Comparison of ENCODE assay signal across 16 mouse cellular contexts in the genomic region with DNA sequence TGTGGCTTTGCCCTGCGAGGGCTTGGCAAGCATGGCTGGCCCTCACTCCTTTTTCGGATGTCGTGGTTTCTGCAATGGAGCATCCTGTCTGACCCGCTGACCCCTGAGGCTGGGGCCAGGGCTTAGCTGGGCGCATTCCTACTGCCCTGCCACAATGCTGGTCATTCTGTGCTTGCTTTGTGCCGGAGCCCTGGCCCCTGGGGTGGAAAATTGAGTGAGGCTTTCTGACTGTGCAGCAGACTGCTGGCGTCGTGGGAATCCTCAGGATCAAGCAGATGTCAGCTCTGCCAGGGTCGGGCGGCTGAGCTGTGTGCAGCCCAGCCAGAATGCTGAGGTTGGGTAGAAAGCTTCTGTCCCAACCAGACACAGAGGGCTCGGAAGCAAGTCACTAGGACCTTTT. TPM values are rescaled to one million over a fixed set of nuclear protein-coding genes. Genes with fewer than 3 reads are reported as not detected.
DNase-seq lines count a peak whose midpoint lies in the region; ATAC-seq and TF ChIP-seq lines count a peak whose summit lies in the region.
"Had no signal": no experiment of that assay in that cellular context is flagged by ENCODE, and none has a peak within 500 bp of the region (broad histone marks: within the 10 kb centered on the region; RNA-seq: fewer than 3 reads in every experiment).

No protein-coding gene starts in this region.

- H3K9me3 ChIP-seq in midbrain, embryonic 11.5 days (ENCODE audit: control insufficient read depth, low read length) = no peaks in the 10 kb centered on the region
- H3K9me3 ChIP-seq in midbrain, embryonic 13.5 days = no peaks in the 10 kb centered on the region
- no peaks in the 10 kb centered on the region for H3K9me3 ChIP-seq in limb, embryonic 14.5 days (ENCODE audit: control insufficient read depth, low read length)
- no peaks in the 10 kb centered on the region for H3K9me3 ChIP-seq in liver, embryonic 12.5 days (replicated peaks)
- H3K9me3 ChIP-seq: embryonic facial prominence, embryonic 15.5 days; liver, embryonic 15.5 days had no signal

- peak; percentile 46 to 66 for DNase-seq in cerebellum, postnatal 10 days
- no peak for DNase-seq in cerebellum, adult 2 months
- no peak for DNase-seq in midbrain, embryonic 11.5 days (ENCODE audit: low spot score, missing footprints)
- no peak for DNase-seq in limb, embryonic 14.5 days (ENCODE audit: low spot score)
- DNase-seq: cerebellum, adult 11 months; heart, postnatal 4 days; kidney, adult 2 months; lung, postnatal 36 days had no signal

- H3K9ac ChIP-seq in midbrain, embryonic 11.5 days (ENCODE audit: low read length) = peak overlapping the region; percentile 9; the same call in 1 of the 2 replicates
- H3K9ac ChIP-seq in midbrain, embryonic 13.5 days (replicated peaks) = no peak overlapping the region
- no peak overlapping the region for H3K9ac ChIP-seq in limb, embryonic 14.5 days (ENCODE audit: low read depth, low read length, severe bottlenecking)
- no peak overlapping the region for H3K9ac ChIP-seq in liver, embryonic 12.5 days
- H3K9ac ChIP-seq: embryonic facial prominence, embryonic 15.5 days; liver, embryonic 15.5 days had no signal

- no peak overlapping the region for H3K27ac ChIP-seq in cerebellum, adult 2 months (ENCODE audit: insufficient read depth, low read length)
- H3K27ac ChIP-seq in midbrain, embryonic 11.5 days (ENCODE audit: low read depth, low read length) = peak overlapping the region; percentile 7; the same call in 1 of the 2 replicates
- H3K27ac ChIP-seq in midbrain, embryonic 13.5 days = no peak overlapping the region
- no peak overlapping the region for H3K27ac ChIP-seq in limb, embryonic 14.5 days (replicated peaks; ENCODE audit: low read depth, low read length)
- no peak overlapping the region for H3K27ac ChIP-seq in liver, embryonic 12.5 days
- H3K27ac ChIP-seq: embryonic facial prominence, embryonic 15.5 days; left cerebral cortex, adult 2 months; liver, embryonic 15.5 days had no signal

- ATAC-seq in midbrain, embryonic 11.5 days (ENCODE audit: low FRiP score) = no peak
- no peak for ATAC-seq in midbrain, embryonic 13.5 days
- 0 out of 2 replicates have a peak, but pooled peaks have one; percentile 11 for ATAC-seq in limb, embryonic 14.5 days (ENCODE audit: low FRiP score, low read depth)
- no peak for ATAC-seq in erythroblast, adult 5-6 weeks (replicated peaks; ENCODE audit: low FRiP score, poor library complexity, severe bottlenecking)
- ATAC-seq in erythroid progenitor cell, adult 5-6 weeks (replicated peaks; ENCODE audit: low FRiP score, poor library complexity, severe bottlenecking) = no peak
- no peak for ATAC-seq in liver, embryonic 12.5 days

- H3K27me3 ChIP-seq in cerebellum, adult 2 months (ENCODE audit: control insufficient read depth, insufficient read depth, low read length) = no peaks in the 10 kb centered on the region
- H3K27me3 ChIP-seq in midbrain, embryonic 11.5 days (ENCODE audit: control insufficient read depth, insufficient read depth, low read length) = no peaks in the 10 kb centered on the region
- H3K27me3 ChIP-seq in midbrain, embryonic 13.5 days = no peaks in the 10 kb centered on the region
- no peaks in the 10 kb centered on the region for H3K27me3 ChIP-seq in limb, embryonic 14.5 days (ENCODE audit: control insufficient read depth, insufficient read depth, low read length)
- H3K27me3 ChIP-seq in liver, embryonic 12.5 days (replicated peaks) = no peaks in the 10 kb centered on the region; the same call in 1 of the 2 replicates
- H3K27me3 ChIP-seq: embryonic facial prominence, embryonic 15.5 days had no signal

- H3K36me3 ChIP-seq in midbrain, embryonic 11.5 days (ENCODE audit: control insufficient read depth, insufficient read depth, low read length) = no peaks in the 10 kb centered on the region
- H3K36me3 ChIP-seq in midbrain, embryonic 13.5 days = no peaks in the 10 kb centered on the region
- no peaks in the 10 kb centered on the region for H3K36me3 ChIP-seq in limb, embryonic 14.5 days (ENCODE audit: control insufficient read depth, insufficient read depth, low read length)
- no peaks in the 10 kb centered on the region for H3K36me3 ChIP-seq in liver, embryonic 12.5 days
- H3K36me3 ChIP-seq: embryonic facial prominence, embryonic 15.5 days; liver, embryonic 15.5 days had no signal

- no peak for TF ChIP-seq CTCF in cerebellum, adult 2 months (IDR thresholded peaks at IDR 0.05; ENCODE audit: borderline replicate concordance, insufficient read depth, low read depth, low read length)

- no peak overlapping the region for H3K4me2 ChIP-seq in midbrain, embryonic 11.5 days
- no peak overlapping the region for H3K4me2 ChIP-seq in midbrain, embryonic 13.5 days (replicated peaks)
- H3K4me2 ChIP-seq in limb, embryonic 14.5 days (replicated peaks; ENCODE audit: low read depth, low read length, severe bottlenecking) = no peak overlapping the region
- no peak overlapping the region for H3K4me2 ChIP-seq in liver, embryonic 12.5 days
- H3K4me2 ChIP-seq: embryonic facial prominence, embryonic 15.5 days; liver, embryonic 15.5 days had no signal

- H3K4me1 ChIP-seq in cerebellum, adult 2 months (ENCODE audit: control insufficient read depth, insufficient read depth, low read length) = no peaks in the 10 kb centered on the region
- peaks cover 4% of the 10 kb centered on the region; the same call in 1 of the 2 replicates for H3K4me1 ChIP-seq in midbrain, embryonic 11.5 days (ENCODE audit: control insufficient read depth, insufficient read depth, low read length)
- H3K4me1 ChIP-seq in midbrain, embryonic 13.5 days (replicated peaks) = peaks cover 5% of the 10 kb centered on the region; the same call in 1 of the 2 replicates
- no peaks in the 10 kb centered on the region for H3K4me1 ChIP-seq in limb, embryonic 14.5 days (ENCODE audit: control insufficient read depth, insufficient read depth, low read length)
- H3K4me1 ChIP-seq in liver, embryonic 12.5 days = peaks cover 4% of the 10 kb centered on the region; the same call in 1 of the 2 replicates
- H3K4me1 ChIP-seq: embryonic facial prominence, embryonic 15.5 days had no signal

- no peak for TF ChIP-seq POLR2A in cerebellum, adult 2 months (IDR thresholded peaks at IDR 0.05; ENCODE audit: borderline replicate concordance, insufficient read depth, low read length)
- no peak for TF ChIP-seq POLR2A in limb, embryonic 14.5 days (IDR thresholded peaks at IDR 0.05; ENCODE audit: borderline replicate concordance, extremely low read depth, insufficient read depth, insufficient read length)

- WGBS in cerebellum, adult 2 months = 14% methylated on average over 11 of the region's 11 CpGs
- 12% methylated on average over 11 of the region's 11 CpGs for WGBS in midbrain, embryonic 11.5 days
- WGBS in midbrain, embryonic 13.5 days = 8% methylated on average over 11 of the region's 11 CpGs
- WGBS in limb, embryonic 14.5 days = 44% methylated on average over 11 of the region's 11 CpGs
- WGBS in liver, embryonic 12.5 days (ENCODE audit: insufficient replicate concordance) = 42% methylated on average over 11 of the region's 11 CpGs

- no peak overlapping the region for H3K4me3 ChIP-seq in cerebellum, adult 2 months (replicated peaks; ENCODE audit: insufficient read depth, low read depth, low read length)
- H3K4me3 ChIP-seq in midbrain, embryonic 11.5 days (ENCODE audit: low read depth, low read length) = no peak overlapping the region
- H3K4me3 ChIP-seq in midbrain, embryonic 13.5 days (replicated peaks) = no peak overlapping the region
- H3K4me3 ChIP-seq in limb, embryonic 14.5 days (replicated peaks; ENCODE audit: low read length) = no peak overlapping the region
- no peak overlapping the region for H3K4me3 ChIP-seq in liver, embryonic 12.5 days
- H3K4me3 ChIP-seq: embryonic facial prominence, embryonic 15.5 days; left cerebral cortex, adult 2 months; liver, embryonic 15.5 days had no signal

RNA-seq across cellular contexts. Expression of a gene that starts 7.4 kb away (rescaled TPM):
- polyA plus RNA-seq in cerebellum, adult 2 months (2012; rRNA removed) = 0.54 and 0.85 TPM in 2 replicates
- polyA plus RNA-seq in midbrain, embryonic 11.5 days (2014; fragmentation: Nextera tagmentation; extraction: Ambion mirVana) = not detected in 2 replicates
- polyA plus RNA-seq in midbrain, embryonic 13.5 days (2015; fragmentation: Nextera tagmentation; extraction: Ambion mirVana) = not detected in 2 replicates
- 0.05 and 0.06 TPM in 2 replicates for polyA plus RNA-seq in limb, embryonic 14.5 days (2012; rRNA removed)
- 0.26 TPM in 1 of 2 replicates, not detected in the other for polyA plus RNA-seq in limb, embryonic 14.5 days (2014; fragmentation: Nextera tagmentation; extraction: Ambion mirVana)
- not detected in 2 replicates for total RNA-seq in erythroblast, adult 5-6 weeks (2015; ENCODE audit: low replicate concordance)
- total RNA-seq in erythroblast, adult 5-6 weeks (2017; ENCODE audit: low replicate concordance) = not detected in 2 replicates
- total RNA-seq in erythroid progenitor cell, adult 5-6 weeks (2015; ENCODE audit: low replicate concordance) = not detected in 2 replicates
- total RNA-seq in erythroid progenitor cell, adult 5-6 weeks (2017; ENCODE audit: low replicate concordance) = not detected in 2 replicates
- 0.16 TPM in 1 of 2 replicates, not detected in the other for polyA plus RNA-seq in liver, embryonic 12.5 days (2016; fragmentation: Nextera tagmentation; extraction: Ambion mirVana)
- total RNA-seq: adrenal gland, postnatal 4 days; heart, postnatal 4 days; left cerebral cortex, adult 2 months had no signal
- polyA plus RNA-seq: liver, embryonic 15.5 days had no signal

RNA-seq across cellular contexts. Expression of a gene that starts 11.5 kb away (rescaled TPM):
- 177 and 184 TPM in 2 replicates for polyA plus RNA-seq in cerebellum, adult 2 months (2012; rRNA removed)
- polyA plus RNA-seq in midbrain, embryonic 11.5 days (2014; fragmentation: Nextera tagmentation; extraction: Ambion mirVana) = 195 and 201 TPM in 2 replicates
- polyA plus RNA-seq in midbrain, embryonic 13.5 days (2015; fragmentation: Nextera tagmentation; extraction: Ambion mirVana) = 269 and 274 TPM in 2 replicates
- polyA plus RNA-seq in limb, embryonic 14.5 days (2012; rRNA removed) = 248 and 345 TPM in 2 replicates
- 151 and 167 TPM in 2 replicates for polyA plus RNA-seq in limb, embryonic 14.5 days (2014; fragmentation: Nextera tagmentation; extraction: Ambion mirVana)
- 13.0 and 21.9 TPM in 2 replicates for total RNA-seq in erythroblast, adult 5-6 weeks (2015; ENCODE audit: low replicate concordance)
- 69.0 and 110 TPM in 2 replicates for total RNA-seq in erythroblast, adult 5-6 weeks (2017; ENCODE audit: low replicate concordance)
- total RNA-seq in erythroid progenitor cell, adult 5-6 weeks (2015; ENCODE audit: low replicate concordance) = 42.5 and 54.9 TPM in 2 replicates
- 122 and 151 TPM in 2 replicates for total RNA-seq in erythroid progenitor cell, adult 5-6 weeks (2017; ENCODE audit: low replicate concordance)
- 258 and 270 TPM in 2 replicates for polyA plus RNA-seq in liver, embryonic 12.5 days (2016; fragmentation: Nextera tagmentation; extraction: Ambion mirVana)

RNA-seq across cellular contexts. Expression of a gene that starts 33.1 kb away (rescaled TPM):
- 33.9 and 34.8 TPM in 2 replicates for polyA plus RNA-seq in cerebellum, adult 2 months (2012; rRNA removed)
- polyA plus RNA-seq in midbrain, embryonic 11.5 days (2014; fragmentation: Nextera tagmentation; extraction: Ambion mirVana) = 0.62 and 1.1 TPM in 2 replicates
- 3.3 and 3.6 TPM in 2 replicates for polyA plus RNA-seq in midbrain, embryonic 13.5 days (2015; fragmentation: Nextera tagmentation; extraction: Ambion mirVana)
- polyA plus RNA-seq in limb, embryonic 14.5 days (2012; rRNA removed) = 4.7 and 4.8 TPM in 2 replicates
- 3.9 and 4.6 TPM in 2 replicates for polyA plus RNA-seq in limb, embryonic 14.5 days (2014; fragmentation: Nextera tagmentation; extraction: Ambion mirVana)
- total RNA-seq in erythroblast, adult 5-6 weeks (2015; ENCODE audit: low replicate concordance) = not detected in 2 replicates
- total RNA-seq in erythroblast, adult 5-6 weeks (2017; ENCODE audit: low replicate concordance) = not detected in 2 replicates
- total RNA-seq in erythroid progenitor cell, adult 5-6 weeks (2015; ENCODE audit: low replicate concordance) = not detected in 2 replicates
- not detected in 2 replicates for total RNA-seq in erythroid progenitor cell, adult 5-6 weeks (2017; ENCODE audit: low replicate concordance)
- 6.3 TPM in 2 replicates for polyA plus RNA-seq in liver, embryonic 12.5 days (2016; fragmentation: Nextera tagmentation; extraction: Ambion mirVana)

Comparison
In these comparisons a context has a peak if more than half of its experiments do, and no peak if none do; other contexts are left out.
1. DNase-seq: peak in cerebellum, postnatal 10 days (2 of 2); none in cerebellum, adult 2 months (0 of 2), midbrain, embryonic 11.5 days (single experiment) and limb, embryonic 14.5 days (single experiment).